Mouse (Mus musculus): ENCODE measurements at regions not wholly inside any gene's neighbourhood (a gene's known extent, or its start where the extent isn't known, plus 50 kb on each side); places are given as distances from the start of the nearest gene placed in this dataset.

- peak; percentile 84 for ATAC-seq
- Histone ChIP-seq H3K9me3 (ENCODE audit: low read length) (no peaks in the 10 kb centered on the region), H3K27ac (no peak overlapping the region), H3K27me3 (ENCODE audit: insufficient read depth, low read length) (no peaks in the 10 kb centered on the region), H3K9ac (replicated peaks; ENCODE audit: low read length) (no peak overlapping the region), H3K4me1 (ENCODE audit: insufficient read depth, low read length) (no peaks in the 10 kb centered on the region), H3K36me3 (ENCODE audit: insufficient read depth, low read length) (no peaks in the 10 kb centered on the region), H3K4me3 (ENCODE audit: low read length) (no peak overlapping the region), H3K4me2 (ENCODE audit: low read depth, low read length) (no peak overlapping the region)
- TF ChIP-seq CTCF (IDR thresholded peaks at IDR 0.05; ENCODE audit: low read depth): peak; percentile 89
- 2% methylated on average over 3 of the region's 3 CpGs for WGBS
- peak; percentile 85 for DNase-seq (ENCODE audit: low spot score)
These were observed 74.3 kb upstream of the A2m start for GRCm38 (mm10) chr6:121560852-121561251.

GRCm38 (mm10) chr6:121560393-121560793 is 74.8 kb upstream of the A2m start:
- TF ChIP-seq CTCF (IDR thresholded peaks at IDR 0.05; ENCODE audit: low read depth): no peak
- Histone ChIP-seq H3K36me3 (ENCODE audit: insufficient read depth, low read length) (no peaks in the 10 kb centered on the region), H3K9ac (replicated peaks; ENCODE audit: low read length) (no peak overlapping the region), H3K9me3 (ENCODE audit: low read length) (no peaks in the 10 kb centered on the region), H3K4me3 (ENCODE audit: low read length) (no peak overlapping the region), H3K27me3 (ENCODE audit: insufficient read depth, low read length) (no peaks in the 10 kb centered on the region), H3K4me2 (ENCODE audit: low read depth, low read length) (no peak overlapping the region), H3K4me1 (ENCODE audit: insufficient read depth, low read length) (no peaks in the 10 kb centered on the region), H3K27ac (no peak overlapping the region)
- DNase-seq (ENCODE audit: low spot score) (no peak), ATAC-seq (peak; percentile 69)
- 28% methylated on average over 1 of the region's 1 CpGs for WGBS

- ATAC-seq (no peak), DNase-seq (ENCODE audit: low spot score) (peak; percentile 60)
- peak; percentile 73 for TF ChIP-seq CTCF (IDR thresholded peaks at IDR 0.05; ENCODE audit: low read depth)
- 5% methylated on average over 3 of the region's 3 CpGs for WGBS
- no peaks in the 10 kb centered on the region for H3K4me1 ChIP-seq (ENCODE audit: insufficient read depth, low read length)
- H3K36me3 ChIP-seq (ENCODE audit: insufficient read depth, low read length): no peaks in the 10 kb centered on the region
- no peaks in the 10 kb centered on the region for H3K9me3 ChIP-seq (ENCODE audit: low read length)
- H3K4me3 ChIP-seq (ENCODE audit: low read length): no peak overlapping the region
- no peak overlapping the region for H3K4me2 ChIP-seq (ENCODE audit: low read depth, low read length)
- no peak overlapping the region for H3K27ac ChIP-seq
- no peak overlapping the region for H3K9ac ChIP-seq (replicated peaks; ENCODE audit: low read length)
- no peaks in the 10 kb centered on the region for H3K27me3 ChIP-seq (ENCODE audit: insufficient read depth, low read length)
These were observed 78.7 kb upstream of the A2m start for GRCm38 (mm10) chr6:121556481-121556880.

GRCm38 (mm10) chr6:121553501-121554132 is 80.1 kb upstream of the Iqsec3 start:
- peak; percentile 51; the same call in 1 of the 2 replicates for ATAC-seq

GRCm38 (mm10) chr6:121533521-121533920 is 60.0 kb upstream of the Iqsec3 start:
- WGBS: 69% methylated on average over 7 of the region's 7 CpGs
- no peak for TF ChIP-seq CTCF (IDR thresholded peaks at IDR 0.05; ENCODE audit: low read depth)
- no peak overlapping the region for H3K9ac ChIP-seq (replicated peaks; ENCODE audit: low read length)
- no peak overlapping the region for H3K27ac ChIP-seq
- ATAC-seq: no peak
- H3K4me1 ChIP-seq (ENCODE audit: insufficient read depth, low read length): no peaks in the 10 kb centered on the region
- no peaks in the 10 kb centered on the region for H3K9me3 ChIP-seq (ENCODE audit: low read length)
- no peak for DNase-seq (ENCODE audit: low spot score)
- no peaks in the 10 kb centered on the region for H3K36me3 ChIP-seq (ENCODE audit: insufficient read depth, low read length)
- H3K4me3 ChIP-seq (ENCODE audit: low read length): no peak overlapping the region
- H3K4me2 ChIP-seq (ENCODE audit: low read depth, low read length): no peak overlapping the region
- H3K27me3 ChIP-seq (ENCODE audit: insufficient read depth, low read length): no peaks in the 10 kb centered on the region

More at GRCm38 (mm10) chr6:121553501-121554132, 80.1 kb upstream of the Iqsec3 start:
- Histone ChIP-seq H3K9me3 (ENCODE audit: low read length) (no peaks in the 10 kb centered on the region), H3K4me1 (ENCODE audit: insufficient read depth, low read length) (no peaks in the 10 kb centered on the region), H3K4me2 (ENCODE audit: low read depth, low read length) (no peak overlapping the region), H3K4me3 (ENCODE audit: low read length) (no peak overlapping the region), H3K27me3 (ENCODE audit: insufficient read depth, low read length) (no peaks in the 10 kb centered on the region), H3K9ac (replicated peaks; ENCODE audit: low read length) (no peak overlapping the region), H3K27ac (no peak overlapping the region), H3K36me3 (ENCODE audit: insufficient read depth, low read length) (no peaks in the 10 kb centered on the region)
- no peak for DNase-seq (ENCODE audit: low spot score)
- no peak for TF ChIP-seq CTCF (IDR thresholded peaks at IDR 0.05; ENCODE audit: low read depth)
- WGBS: 83% methylated on average over 2 of the region's 2 CpGs

GRCm38 (mm10) chr6:121532926-121533325 is 59.4 kb upstream of the Iqsec3 start:
- Histone ChIP-seq H3K27me3 (ENCODE audit: insufficient read depth, low read length) (no peaks in the 10 kb centered on the region), H3K4me3 (ENCODE audit: low read length) (no peak overlapping the region), H3K9me3 (ENCODE audit: low read length) (no peaks in the 10 kb centered on the region), H3K4me2 (ENCODE audit: low read depth, low read length) (no peak overlapping the region), H3K9ac (replicated peaks; ENCODE audit: low read length) (no peak overlapping the region), H3K36me3 (ENCODE audit: insufficient read depth, low read length) (no peaks in the 10 kb centered on the region), H3K27ac (no peak overlapping the region), H3K4me1 (ENCODE audit: insufficient read depth, low read length) (no peaks in the 10 kb centered on the region)
- TF ChIP-seq CTCF (IDR thresholded peaks at IDR 0.05; ENCODE audit: low read depth): peak; percentile 97
- 2% methylated on average over 3 of the region's 3 CpGs for WGBS
- ATAC-seq (peak; percentile 83), DNase-seq (ENCODE audit: low spot score) (peak; percentile 79)

GRCm38 (mm10) chr6:121531825-121532389 is 58.4 kb upstream of the Iqsec3 start:
- Histone ChIP-seq H3K36me3 (ENCODE audit: insufficient read depth, low read length) (no peaks in the 10 kb centered on the region), H3K4me2 (ENCODE audit: low read depth, low read length) (no peak overlapping the region), H3K27me3 (ENCODE audit: insufficient read depth, low read length) (no peaks in the 10 kb centered on the region), H3K9ac (replicated peaks; ENCODE audit: low read length) (no peak overlapping the region), H3K4me3 (ENCODE audit: low read length) (no peak overlapping the region), H3K4me1 (ENCODE audit: insufficient read depth, low read length) (no peaks in the 10 kb centered on the region), H3K9me3 (ENCODE audit: low read length) (no peaks in the 10 kb centered on the region), H3K27ac (no peak overlapping the region)
- DNase-seq (ENCODE audit: low spot score) (no peak), ATAC-seq (peak; percentile 52)
- WGBS: 50% methylated on average over 13 of the region's 13 CpGs
- TF ChIP-seq CTCF (IDR thresholded peaks at IDR 0.05; ENCODE audit: low read depth): no peak
